Mouse (Mus musculus) heart, postnatal 10 days (tissue): ENCODE measurements around the gene Tgfbrap1. TPM values are rescaled to one million over a fixed set of nuclear protein-coding genes. Genes with fewer than 3 reads are reported as not detected.
"Not testable (repeated sequence)": the region's sequence is repeated elsewhere in the genome, so short reads cannot be mapped to it uniquely, and the experiment has no call there.

Experiments used
- DNase-seq, 2 experiments: peaks; one replicate each; pipeline ENCODE4 v3.0.0; 2021
- intact Hi-C: fragments of 180-260 bp; cut with DNase I; formaldehyde crosslinking; loops from one replicate; pipeline ENCODE4 v1.15.1; 2025
- microRNA-seq, 2 experiments: library from miRNA; unstranded; fragments of <30 nt; microRNA quantifications; one replicate each; pipeline ENCODE4 v1.2.0; 2022
- total RNA-seq, 2 experiments: library from RNA; stranded (reverse); gene quantifications; 2 replicates each; pipeline ENCODE4 v1.2.3; 2021

Tgfbrap1 gene
- total RNA-seq, 2 experiments from 2014 or later = 17.0 TPM

- no peak for DNase-seq
- intact Hi-C loops = no loop called here
Observed at GRCm38 (mm10) chr1:43045204-43045982, 53.0 kb downstream of the Tgfbrap1 start.

GRCm38 (mm10) chr1:43042271-43042670 lies 56.2 kb downstream of the Tgfbrap1 start:
- intact Hi-C loops = no loop called here
- DNase-seq = no peak

GRCm38 (mm10) chr1:43036014-43036413 lies 62.4 kb downstream of the Tgfbrap1 start:
- intact Hi-C loops = no loop called here
- no peak for DNase-seq

GRCm38 (mm10) chr1:43015153-43015685 lies 83.2 kb downstream of the Tgfbrap1 start:
- DNase-seq, intact Hi-C loops: not testable (repeated sequence)

- no peak for DNase-seq
- intact Hi-C loops = no loop called here
Observed at GRCm38 (mm10) chr1:43010461-43010860, 88.0 kb downstream of the Tgfbrap1 start.

- DNase-seq = no peak
- intact Hi-C loops = no loop called here
Observed at GRCm38 (mm10) chr1:43006524-43006923, 91.9 kb downstream of the Tgfbrap1 start.

GRCm38 (mm10) chr1:43006051-43006514 lies 92.4 kb downstream of the Tgfbrap1 start:
- peak in 1 of 2 experiments; percentile 3 for DNase-seq
- intact Hi-C loops = no loop called here

Small RNA genes lying within 50 kb of the gene (microRNA-seq; reads per million reads assigned to microRNA genes)
- 0 reads per million in 2 experiments for gene Gm24001

Other genes starting within 250 kb of the Tgfbrap1 start
- gene Mrps9, start 247.4 kb downstream of the Tgfbrap1 start, total RNA-seq = 10 to 100 TPM; 92.7 to 96.9 TPM
- gene Gpr45, start 145.8 kb downstream of the Tgfbrap1 start, total RNA-seq = under 1 TPM; 0.67 to 0.77 TPM
- 10 to 100 TPM; 13.0 to 15.3 TPM for gene AI597479, start 73 bp upstream of the Tgfbrap1 start, total RNA-seq
- gene Fhl2, start 98.3 kb upstream of the Tgfbrap1 start, total RNA-seq = 1,000 to 10,000 TPM; 1,415 to 1,605 TPM